In genomic region chr7:45339410-45340065, GRCm38 (mm10) we compare ENCODE assay signal across 8 mouse cellular contexts. TPM values are rescaled to one million over a fixed set of nuclear protein-coding genes. Genes with fewer than 3 reads are reported as not detected.
DNase-seq lines count a peak whose midpoint lies in the region; ATAC-seq and TF ChIP-seq lines count a peak whose summit lies in the region.

No protein-coding gene starts in this region.

- no peaks in the 10 kb centered on the region for H3K27me3 ChIP-seq in cerebellum, adult 2 months (ENCODE audit: control insufficient read depth, insufficient read depth, low read length)
- H3K27me3 ChIP-seq in forebrain, embryonic 16.5 days (replicated peaks; ENCODE audit: control insufficient read depth, insufficient read depth, low read length): peaks cover 6% of the 10 kb centered on the region
- H3K27me3 ChIP-seq in hindbrain, embryonic 16.5 days (replicated peaks; ENCODE audit: control insufficient read depth, insufficient read depth, low read length): no peaks in the 10 kb centered on the region; the same call in 1 of the 2 replicates
- peaks cover 67% of the 10 kb centered on the region for H3K27me3 ChIP-seq in liver, embryonic 12.5 days (replicated peaks)
- H3K27me3 ChIP-seq in testis, adult 2 months (ENCODE audit: control insufficient read depth, insufficient read depth, low read length): no peaks in the 10 kb centered on the region

- peaks cover 6% of the 10 kb centered on the region for H3K4me1 ChIP-seq in cerebellum, adult 2 months (ENCODE audit: control insufficient read depth, insufficient read depth, low read length)
- H3K4me1 ChIP-seq in forebrain, embryonic 16.5 days (replicated peaks; ENCODE audit: control insufficient read depth, insufficient read depth, low read length): peaks cover 26% of the 10 kb centered on the region
- peaks cover 11% of the 10 kb centered on the region for H3K4me1 ChIP-seq in hindbrain, embryonic 16.5 days (ENCODE audit: control insufficient read depth, insufficient read depth, low read depth, low read length)
- H3K4me1 ChIP-seq in liver, embryonic 12.5 days: peaks cover 53% of the 10 kb centered on the region
- peaks cover 38% of the 10 kb centered on the region for H3K4me1 ChIP-seq in testis, adult 2 months (ENCODE audit: control insufficient read depth, insufficient read depth, low read length)

- H3K9ac ChIP-seq in forebrain, embryonic 16.5 days (replicated peaks; ENCODE audit: low read depth, low read length): peak overlapping the region; percentile 51
- peak overlapping the region; percentile 70 for H3K9ac ChIP-seq in hindbrain, embryonic 16.5 days (ENCODE audit: low read depth, low read length)
- peak overlapping the region; percentile 72 for H3K9ac ChIP-seq in liver, embryonic 12.5 days

- H3K4me3 ChIP-seq in cerebellum, adult 2 months (replicated peaks; ENCODE audit: insufficient read depth, low read depth, low read length): peak overlapping the region; percentile 61
- H3K4me3 ChIP-seq in forebrain, embryonic 16.5 days (replicated peaks; ENCODE audit: low read length): peak overlapping the region; percentile 44
- H3K4me3 ChIP-seq in hindbrain, embryonic 16.5 days (ENCODE audit: low read length): peak overlapping the region; percentile 45
- H3K4me3 ChIP-seq in liver, embryonic 12.5 days: peak overlapping the region; percentile 65
- peak overlapping the region; percentile 64 for H3K4me3 ChIP-seq in testis, adult 2 months (ENCODE audit: control insufficient read depth, low read depth, low read length)

- intact Hi-C loops in left cerebral cortex, postnatal 25 days (cut with DNase I): loop anchor here (2.0 kb wide), 1 partner anchor 39 kb away; no protein-coding TSS in a partner anchor
- intact Hi-C loops in left cerebral cortex, postnatal 14 days (cut with DNase I): loop anchor here (5.0 kb wide), 1 partner anchor 32 kb away; no protein-coding TSS in a partner anchor

- ATAC-seq in forebrain, embryonic 16.5 days: peak; percentile 84
- ATAC-seq in hindbrain, embryonic 16.5 days: peak; percentile 73
- ATAC-seq in liver, embryonic 12.5 days: peak; percentile 75
- ATAC-seq in monocyte, adult 5-6 weeks (replicated peaks; ENCODE audit: insufficient number of reproducible peaks, low FRiP score, low TSS enrichment, poor library complexity, severe bottlenecking): peak; percentile 44

- DNase-seq in left cerebral cortex, postnatal 25 days (ENCODE audit: low spot score in 2 of 2): peak; percentile 35 to 60
- no peak for DNase-seq in left cerebral cortex, postnatal 14 days (ENCODE audit: low spot score in 2 of 2)
- DNase-seq in cerebellum, adult 2 months: peak; percentile 69 to 73

- no peaks in the 10 kb centered on the region for H3K36me3 ChIP-seq in forebrain, embryonic 16.5 days (ENCODE audit: control insufficient read depth, insufficient read depth)
- H3K36me3 ChIP-seq in hindbrain, embryonic 16.5 days (ENCODE audit: control insufficient read depth, insufficient read depth, low read length): no peaks in the 10 kb centered on the region
- no peaks in the 10 kb centered on the region for H3K36me3 ChIP-seq in liver, embryonic 12.5 days
- H3K36me3 ChIP-seq in testis, adult 2 months (ENCODE audit: control insufficient read depth, insufficient read depth, low read length): no peaks in the 10 kb centered on the region

- TF ChIP-seq CTCF in cerebellum, adult 2 months (IDR thresholded peaks at IDR 0.05; ENCODE audit: borderline replicate concordance, insufficient read depth, low read depth, low read length): peak; percentile 22; the same call in 1 of the 2 replicates
- TF ChIP-seq CTCF in testis, adult 2 months (IDR thresholded peaks at IDR 0.05; ENCODE audit: control insufficient read depth, insufficient read depth, insufficient replicate concordance, low read depth, low read length): no peak

- 0 out of 2 replicates have a peak overlapping the region, but pooled peaks have one; percentile 26 for H3K27ac ChIP-seq in cerebellum, adult 2 months (ENCODE audit: insufficient read depth, low read length)
- no peak overlapping the region for H3K27ac ChIP-seq in forebrain, embryonic 16.5 days (ENCODE audit: low read length)
- no peak overlapping the region for H3K27ac ChIP-seq in hindbrain, embryonic 16.5 days (ENCODE audit: low read depth, low read length)
- peak overlapping the region; percentile 46; the same call in 1 of the 2 replicates for H3K27ac ChIP-seq in liver, embryonic 12.5 days
- no peak overlapping the region for H3K27ac ChIP-seq in testis, adult 2 months (ENCODE audit: control insufficient read depth, insufficient read depth, low read depth, low read length)

- H3K9me3 ChIP-seq in forebrain, embryonic 16.5 days (ENCODE audit: control insufficient read depth, low read length): no peaks in the 10 kb centered on the region
- no peaks in the 10 kb centered on the region for H3K9me3 ChIP-seq in hindbrain, embryonic 16.5 days (ENCODE audit: control insufficient read depth, low read length)
- no peaks in the 10 kb centered on the region for H3K9me3 ChIP-seq in liver, embryonic 12.5 days (replicated peaks)

- TF ChIP-seq POLR2A in cerebellum, adult 2 months (IDR thresholded peaks at IDR 0.05; ENCODE audit: borderline replicate concordance, insufficient read depth, low read length): no peak
- TF ChIP-seq POLR2A in testis, adult 2 months (IDR thresholded peaks at IDR 0.05; ENCODE audit: control insufficient read depth, low read depth, low read length): no peak

- WGBS in cerebellum, adult 2 months: 6% methylated on average over 39 of the region's 39 CpGs
- 1% methylated on average over 35 of the region's 39 CpGs for WGBS in forebrain, embryonic 16.5 days
- WGBS in hindbrain, embryonic 16.5 days: 3% methylated on average over 37 of the region's 39 CpGs
- 2% methylated on average over 38 of the region's 39 CpGs for WGBS in liver, embryonic 12.5 days (ENCODE audit: insufficient replicate concordance)

- H3K4me2 ChIP-seq in forebrain, embryonic 16.5 days (ENCODE audit: low read length): peak overlapping the region; percentile 55
- peak overlapping the region; percentile 71 for H3K4me2 ChIP-seq in hindbrain, embryonic 16.5 days (ENCODE audit: low read length)
- H3K4me2 ChIP-seq in liver, embryonic 12.5 days: peak overlapping the region; percentile 96

RNA-seq across cellular contexts. Expression of gene Hrc, which starts 4.4 kb away (rescaled TPM):
- total RNA-seq in left cerebral cortex, postnatal 25 days (2021): under 1 TPM; 0.23 to 0.94 TPM
- total RNA-seq in left cerebral cortex, postnatal 14 days (2021): 1 to 10 TPM in 1 of 2 experiments, under 1 TPM in 1; 0.99 to 1.2 TPM
- polyA plus RNA-seq in cerebellum, adult 2 months (2012; rRNA removed): 0.11 and 0.31 TPM in 2 replicates
- polyA plus RNA-seq in forebrain, embryonic 16.5 days (2015; fragmentation: Nextera tagmentation; extraction: Ambion mirVana): 0.60 TPM in 1 of 2 replicates, not detected in the other
- polyA plus RNA-seq in hindbrain, embryonic 16.5 days (2015; fragmentation: Nextera tagmentation; extraction: Ambion mirVana): 0.28 and 0.72 TPM in 2 replicates
- polyA plus RNA-seq in liver, embryonic 12.5 days (2016; fragmentation: Nextera tagmentation; extraction: Ambion mirVana): 0.08 and 0.23 TPM in 2 replicates
- not detected in 3 replicates for total RNA-seq in monocyte, adult 5-6 weeks (2017)
- polyA plus RNA-seq in testis, adult 2 months (2012; rRNA removed): 0.10 and 0.22 TPM in 2 replicates

RNA-seq across cellular contexts. Expression of gene Trpm4, which starts 6.0 kb away (rescaled TPM):
- 10 to 100 TPM; 13.2 to 24.9 TPM for total RNA-seq in left cerebral cortex, postnatal 25 days (2021)
- 10 to 100 TPM; 19.5 to 21.3 TPM for total RNA-seq in left cerebral cortex, postnatal 14 days (2021)
- polyA plus RNA-seq in cerebellum, adult 2 months (2012; rRNA removed): 17.5 and 18.9 TPM in 2 replicates
- polyA plus RNA-seq in forebrain, embryonic 16.5 days (2015; fragmentation: Nextera tagmentation; extraction: Ambion mirVana): 8.2 and 10.1 TPM in 2 replicates
- 13.3 and 14.2 TPM in 2 replicates for polyA plus RNA-seq in hindbrain, embryonic 16.5 days (2015; fragmentation: Nextera tagmentation; extraction: Ambion mirVana)
- 1.2 and 2.2 TPM in 2 replicates for polyA plus RNA-seq in liver, embryonic 12.5 days (2016; fragmentation: Nextera tagmentation; extraction: Ambion mirVana)
- 9.7 to 15.3 TPM (median 10.4 TPM) in 3 replicates for total RNA-seq in monocyte, adult 5-6 weeks (2017)
- 52.2 and 54.8 TPM in 2 replicates for polyA plus RNA-seq in testis, adult 2 months (2012; rRNA removed)

RNA-seq across cellular contexts. Expression of gene Ppfia3, which starts 27.3 kb away (rescaled TPM):
- total RNA-seq in left cerebral cortex, postnatal 25 days (2021): 100 to 1,000 TPM; 151 to 152 TPM
- 100 to 1,000 TPM; 159 to 168 TPM for total RNA-seq in left cerebral cortex, postnatal 14 days (2021)
- polyA plus RNA-seq in cerebellum, adult 2 months (2012; rRNA removed): 84.3 and 85.9 TPM in 2 replicates
- polyA plus RNA-seq in forebrain, embryonic 16.5 days (2015; fragmentation: Nextera tagmentation; extraction: Ambion mirVana): 16.1 and 19.7 TPM in 2 replicates
- polyA plus RNA-seq in hindbrain, embryonic 16.5 days (2015; fragmentation: Nextera tagmentation; extraction: Ambion mirVana): 28.5 and 28.6 TPM in 2 replicates
- 0.37 and 0.45 TPM in 2 replicates for polyA plus RNA-seq in liver, embryonic 12.5 days (2016; fragmentation: Nextera tagmentation; extraction: Ambion mirVana)
- 0.19 TPM in 1 of 3 replicates, not detected in the others for total RNA-seq in monocyte, adult 5-6 weeks (2017)
- polyA plus RNA-seq in testis, adult 2 months (2012; rRNA removed): 1.1 and 1.2 TPM in 2 replicates

RNA-seq across cellular contexts. Expression of gene Lin7b, which starts 30.8 kb away (rescaled TPM):
- 100 to 1,000 TPM; 170 to 176 TPM for total RNA-seq in left cerebral cortex, postnatal 25 days (2021)
- total RNA-seq in left cerebral cortex, postnatal 14 days (2021): 100 to 1,000 TPM; 198 to 216 TPM
- polyA plus RNA-seq in cerebellum, adult 2 months (2012; rRNA removed): 92.6 and 103 TPM in 2 replicates
- polyA plus RNA-seq in forebrain, embryonic 16.5 days (2015; fragmentation: Nextera tagmentation; extraction: Ambion mirVana): 6.1 and 18.5 TPM in 2 replicates
- polyA plus RNA-seq in hindbrain, embryonic 16.5 days (2015; fragmentation: Nextera tagmentation; extraction: Ambion mirVana): 41.4 and 70.3 TPM in 2 replicates
- polyA plus RNA-seq in liver, embryonic 12.5 days (2016; fragmentation: Nextera tagmentation; extraction: Ambion mirVana): 0.38 TPM in 1 of 2 replicates, not detected in the other
- not detected in 3 replicates for total RNA-seq in monocyte, adult 5-6 weeks (2017)
- polyA plus RNA-seq in testis, adult 2 months (2012; rRNA removed): 5.7 and 7.3 TPM in 2 replicates

RNA-seq across cellular contexts. Expression of gene Snrnp70, which starts 56.0 kb away (rescaled TPM):
- total RNA-seq in left cerebral cortex, postnatal 25 days (2021): 100 to 1,000 TPM; 341 to 386 TPM
- 100 to 1,000 TPM; 373 to 398 TPM for total RNA-seq in left cerebral cortex, postnatal 14 days (2021)
- polyA plus RNA-seq in cerebellum, adult 2 months (2012; rRNA removed): 807 and 849 TPM in 2 replicates
- 206 and 215 TPM in 2 replicates for polyA plus RNA-seq in forebrain, embryonic 16.5 days (2015; fragmentation: Nextera tagmentation; extraction: Ambion mirVana)
- polyA plus RNA-seq in hindbrain, embryonic 16.5 days (2015; fragmentation: Nextera tagmentation; extraction: Ambion mirVana): 144 and 161 TPM in 2 replicates
- polyA plus RNA-seq in liver, embryonic 12.5 days (2016; fragmentation: Nextera tagmentation; extraction: Ambion mirVana): 170 and 179 TPM in 2 replicates
- 293 to 444 TPM (median 324 TPM) in 3 replicates for total RNA-seq in monocyte, adult 5-6 weeks (2017)
- polyA plus RNA-seq in testis, adult 2 months (2012; rRNA removed): 180 and 202 TPM in 2 replicates

Comparison
In these comparisons a context has a peak if more than half of its experiments do, and no peak if none do; other contexts are left out.
1. DNase-seq: peak in left cerebral cortex, postnatal 25 days (2 of 2) and cerebellum, adult 2 months (2 of 2); none in left cerebral cortex, postnatal 14 days (0 of 2).
2. H3K27ac ChIP-seq: peak in cerebellum, adult 2 months (single experiment) and liver, embryonic 12.5 days (single experiment); none in forebrain, embryonic 16.5 days (single experiment), hindbrain, embryonic 16.5 days (single experiment) and testis, adult 2 months (single experiment).
3. Peak in every context shown above with its lines, with median percentiles within 50 percentile points of each other: H3K4me3 ChIP-seq, ATAC-seq, H3K4me2 ChIP-seq and H3K9ac ChIP-seq.